Mouse (Mus musculus): Measurements from ENCODE around the gene Creb5. TPM values are rescaled to one million over a fixed set of nuclear protein-coding genes. Genes with fewer than 3 reads are reported as not detected.

The Creb5 gene
- total RNA-seq (2023) = 0.21 to 0.56 TPM (median 0.32 TPM) in 3 of 4 replicates, not detected in the other

GRCm38 (mm10) chr6:53287038-53287561 is at the start of gene Creb5:
Gene Creb5, plus strand, starts transcription at chr6:53287270.

Other genes with a start within 250 kb of the Creb5 start
- 0.31 to 0.70 TPM in 2 of 4 replicates, not detected in the others for gene Jazf1, start 218.6 kb upstream of the Creb5 start, total RNA-seq (2023)

Data from B cell, adult 62 days (primary cell).